9 mouse cellular contexts compared by ENCODE assay signal in the genomic region with DNA sequence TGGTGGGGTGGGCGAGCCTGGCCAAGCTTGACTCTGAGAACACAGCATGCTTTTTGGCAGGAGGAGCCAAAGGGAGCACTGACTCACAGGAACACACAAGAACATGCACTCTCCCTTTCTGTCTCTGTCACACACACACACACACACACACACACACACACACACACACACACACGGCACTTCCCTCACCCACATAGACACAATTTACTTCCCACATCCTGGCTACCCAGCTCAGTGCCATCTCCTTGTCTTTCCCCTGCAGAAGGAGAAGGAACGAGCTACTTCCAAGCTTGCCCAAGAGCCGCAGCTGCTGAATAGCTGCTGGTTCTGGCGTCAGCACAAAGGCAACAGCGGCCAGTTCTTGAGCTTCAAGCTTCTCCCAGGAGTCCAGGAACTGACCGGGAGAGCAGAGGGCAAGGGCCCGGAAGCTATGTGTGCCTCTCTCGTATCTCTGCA.
DNase-seq lines count a peak whose midpoint lies in the region; ATAC-seq lines count a peak whose summit lies in the region.
"Had no signal": no experiment of that assay in that cellular context is flagged by ENCODE, and none has a peak within 500 bp of the region (broad histone marks: within the 10 kb centered on the region; RNA-seq: fewer than 3 reads in every experiment).

No protein-coding gene starts in this region.

- H3K4me3 ChIP-seq in neural tube, embryonic 13.5 days = no peak overlapping the region
- H3K4me3 ChIP-seq: stomach, embryonic 15.5 days had no signal

- H3K27ac ChIP-seq in neural tube, embryonic 13.5 days (replicated peaks) = no peak overlapping the region
- H3K27ac ChIP-seq: stomach, embryonic 15.5 days had no signal

- H3K4me1 ChIP-seq in neural tube, embryonic 13.5 days (replicated peaks) = peaks cover 24% of the 10 kb centered on the region

- no peaks in the 10 kb centered on the region for H3K36me3 ChIP-seq in neural tube, embryonic 13.5 days
- H3K36me3 ChIP-seq: stomach, embryonic 15.5 days had no signal

- 60% methylated on average over 9 of the region's 9 CpGs for WGBS in neural tube, embryonic 13.5 days

- 0 out of 2 replicates have a peak overlapping the region, but pooled peaks have one; percentile 0 for H3K9ac ChIP-seq in neural tube, embryonic 13.5 days
- H3K9ac ChIP-seq: stomach, embryonic 15.5 days had no signal

- no peak for ATAC-seq in neural tube, embryonic 13.5 days (ENCODE audit: low read depth)
- no peak for ATAC-seq in erythroblast, adult 5-6 weeks (replicated peaks; ENCODE audit: low FRiP score, poor library complexity, severe bottlenecking)

- peak; percentile 70 for DNase-seq in adrenal gland, adult 2 months
- DNase-seq in adrenal gland, postnatal 4 days (ENCODE audit: low spot score in 2 of 2) = no peak
- no peak for DNase-seq in neural tube, embryonic 10.5 days (ENCODE audit: extremely low spot score, low spot score)
- peak; percentile 61 to 69 for DNase-seq in kidney, adult 8-10 months
- DNase-seq in lung, postnatal 36 days = peak; percentile 60
- no peak for DNase-seq in thymus, postnatal 4 days

- no peak overlapping the region for H3K4me2 ChIP-seq in neural tube, embryonic 13.5 days
- H3K4me2 ChIP-seq: stomach, embryonic 15.5 days had no signal

- H3K9me3 ChIP-seq in neural tube, embryonic 13.5 days = no peaks in the 10 kb centered on the region
- H3K9me3 ChIP-seq: stomach, embryonic 15.5 days had no signal

- no peaks in the 10 kb centered on the region for H3K27me3 ChIP-seq in neural tube, embryonic 13.5 days
- H3K27me3 ChIP-seq: stomach, embryonic 15.5 days had no signal

Comparison
In these comparisons a context has a peak if more than half of its experiments do, and no peak if none do; other contexts are left out.
1. DNase-seq: peak in adrenal gland, adult 2 months (single experiment), kidney, adult 8-10 months (2 of 2) and lung, postnatal 36 days (single experiment); none in adrenal gland, postnatal 4 days (0 of 2), neural tube, embryonic 10.5 days (single experiment) and thymus, postnatal 4 days (single experiment).